Mouse (Mus musculus) E14TG2a.4 (cell line): ENCODE measurements at regions not wholly inside any gene's neighbourhood (a gene's known extent, or its start where the extent isn't known, plus 50 kb on each side); places are given as distances from the start of the nearest gene placed in this dataset.

Experiments used
- CTCF ChIP-seq: conservative IDR thresholded peaks from 2 replicates; pipeline ENCODE4 v1.5.1; 2014; ENCODE audit warnings: low read length
- NANOG ChIP-seq: IDR thresholded peaks from 2 replicates; pipeline ENCODE4 v1.6.1; 2014; ENCODE audit warnings: borderline replicate concordance, low read length, mixed read lengths

- TF ChIP-seq CTCF = no peak
- no peak for TF ChIP-seq NANOG
Measured at GRCm38 (mm10) chr15:7462549-7462948, 64.4 kb upstream of the Egflam start.
